Mouse (Mus musculus) midbrain, postnatal 0 days (tissue): ENCODE results near the gene Nlgn3. TPM values are rescaled to one million over a fixed set of nuclear protein-coding genes. Genes with fewer than 3 reads are reported as not detected.

Experiments used
- ATAC-seq: fragments of 200-750 bp; cut with Nextera tagmentation; 2 replicates; pipeline ENCODE4 v1.8.0; 2017; ENCODE audit warnings: moderate number of reproducible peaks, mild to moderate bottlenecking, moderate TSS enrichment, moderate library complexity; ENCODE audit not compliant: low FRiP score
- DNase-seq: peaks from one replicate; pipeline ENCODE4 v3.0.0-alpha.2; 2015; ENCODE audit warnings: low spot score
- H3K27ac ChIP-seq: fragments of 300-500 bp; sonication (generic); 2 replicates; pipeline ENCODE4 v1.5.1; 2014; ENCODE audit warnings: low read depth, mild to moderate bottlenecking, low read length, mixed read lengths
- H3K27me3 ChIP-seq: fragments of 300-500 bp; sonication (generic); 2 replicates; pipeline ENCODE4 v1.6.1; 2014; ENCODE audit warnings: low read length, control low read depth, mixed read lengths; ENCODE audit not compliant: insufficient read depth
- H3K36me3 ChIP-seq: fragments of 300-500 bp; sonication (generic); 2 replicates; pipeline ENCODE4 v1.6.1; 2014; ENCODE audit warnings: low read length, control low read depth, mixed read lengths; ENCODE audit not compliant: insufficient read depth
- H3K4me1 ChIP-seq: fragments of 300-500 bp; sonication (generic); 2 replicates; pipeline ENCODE4 v1.6.1; 2014; ENCODE audit warnings: mild to moderate bottlenecking, control low read depth, antibody characterized with exemption, low read length, mixed read lengths; ENCODE audit not compliant: insufficient read depth
- H3K4me2 ChIP-seq: fragments of 300-500 bp; sonication (generic); 2 replicates; pipeline ENCODE4 v1.6.1; 2014; ENCODE audit warnings: low read depth, mild to moderate bottlenecking, low read length, mixed read lengths; ENCODE audit not compliant: poor library complexity, severe bottlenecking
- H3K4me3 ChIP-seq: fragments of 300-500 bp; sonication (generic); 2 replicates; pipeline ENCODE4 v1.5.1; 2014; ENCODE audit warnings: low read depth, mild to moderate bottlenecking, low read length, moderate library complexity
- H3K9ac ChIP-seq: fragments of 300-500 bp; sonication (generic); replicated peaks from 2 replicates; pipeline ENCODE4 v1.6.1; 2014; ENCODE audit warnings: mild to moderate bottlenecking, low read length, moderate library complexity, mixed read lengths; ENCODE audit not compliant: poor library complexity, severe bottlenecking
- H3K9me3 ChIP-seq: fragments of 300-500 bp; sonication (generic); 2 replicates; pipeline ENCODE4 v1.6.1; 2016; ENCODE audit warnings: low read length, control low read depth
- CTCF ChIP-seq: IDR thresholded peaks from 2 replicates; pipeline ENCODE4 v1.5.1; 2016; ENCODE audit warnings: antibody characterized with exemption, mild to moderate bottlenecking
- WGBS: fragments of 180-500 bp; shearing (Covaris S2); extraction: QIAGEN DNeasy Blood & Tissue Kit; methylation state at CpG from one replicate; pipeline ENCODE4 v1.1.7; 2014; 5-methylcytosine and 5-hydroxymethylcytosine counted together
- polyA plus RNA-seq: library from polyadenylated mRNA; unstranded; fragments of >200 nt; fragmentation: Nextera tagmentation; extraction: Ambion mirVana; gene quantifications from 2 replicates; pipeline ENCODE4 v1.2.1, GENCODE M21; 2015
- total RNA-seq: library from RNA; depleted of rRNA; stranded (reverse); fragments of >200 nt; gene quantifications from 2 replicates; pipeline ENCODE4 v1.2.3, GENCODE M21; 2014

Gene Nlgn3
- total and polyA plus RNA-seq, 2 experiments from 2014 or later, result 84.6 to 188 TPM

GRCm38 (mm10) chrX:101309299-101309698, 10.3 kb downstream of the Nlgn3 start:
- H3K36me3 ChIP-seq, result 0 out of 2 replicates have a peak, but pooled peaks cover 9% of the 10 kb centered on the region
- no peak for TF ChIP-seq CTCF
- H3K4me2 ChIP-seq, result no peak overlapping the region

GRCm38 (mm10) chrX:101313625-101314359, 14.8 kb downstream of the Nlgn3 start:
- Histone ChIP-seq H3K27me3 (no peaks in the 10 kb centered on the region), H3K9me3 (no peaks in the 10 kb centered on the region), H3K4me1 (no peaks in the 10 kb centered on the region), H3K4me2 (no peak overlapping the region), H3K9ac (no peak overlapping the region), H3K27ac (no peak overlapping the region), H3K36me3 (0 out of 2 replicates have a peak, but pooled peaks cover 8% of the 10 kb centered on the region), H3K4me3 (no peak overlapping the region)
- WGBS, result 18% methylated on average over 6 of the region's 6 CpGs
- DNase-seq, result peak; percentile 66
- TF ChIP-seq CTCF, result no peak
- peak; percentile 44 for ATAC-seq

More at GRCm38 (mm10) chrX:101309299-101309698, 10.3 kb downstream of the Nlgn3 start:
- DNase-seq (no peak), ATAC-seq (no peak)
- no peak overlapping the region for H3K27ac ChIP-seq
- no peak overlapping the region for H3K4me3 ChIP-seq
- H3K27me3 ChIP-seq, result no peaks in the 10 kb centered on the region
- H3K9me3 ChIP-seq, result no peaks in the 10 kb centered on the region
- no peaks in the 10 kb centered on the region for H3K4me1 ChIP-seq
- 86% methylated on average over 5 of the region's 5 CpGs for WGBS
- no peak overlapping the region for H3K9ac ChIP-seq

- no peak for ATAC-seq
- 92% methylated on average over 12 of the region's 12 CpGs for WGBS
- Histone ChIP-seq H3K27ac (no peak overlapping the region), H3K4me1 (no peaks in the 10 kb centered on the region), H3K4me2 (no peak overlapping the region), H3K36me3 (peaks cover 12% of the 10 kb centered on the region), H3K9ac (no peak overlapping the region), H3K27me3 (no peaks in the 10 kb centered on the region), H3K9me3 (no peaks in the 10 kb centered on the region), H3K4me3 (no peak overlapping the region)
- DNase-seq, result no peak
- no peak for TF ChIP-seq CTCF
Measured at GRCm38 (mm10) chrX:101319775-101320174, 20.8 kb downstream of the Nlgn3 start.

GRCm38 (mm10) chrX:101325989-101326899, 27.3 kb downstream of the Nlgn3 start:
- Histone ChIP-seq H3K4me2 (no peak overlapping the region), H3K4me3 (no peak overlapping the region), H3K27ac (no peak overlapping the region), H3K9me3 (no peaks in the 10 kb centered on the region), H3K27me3 (no peaks in the 10 kb centered on the region), H3K9ac (no peak overlapping the region), H3K4me1 (no peaks in the 10 kb centered on the region), H3K36me3 (peaks cover 2% of the 10 kb centered on the region; the same call in 1 of the 2 replicates)
- TF ChIP-seq CTCF, result no peak
- ATAC-seq, result no peak
- WGBS, result 57% methylated on average over 8 of the region's 8 CpGs
- no peak for DNase-seq

- 23% methylated on average over 10 of the region's 10 CpGs for WGBS
- H3K9me3 ChIP-seq, result no peaks in the 10 kb centered on the region
- peak overlapping the region; percentile 47; the same call in 1 of the 2 replicates for H3K27ac ChIP-seq
- H3K4me3 ChIP-seq, result no peak overlapping the region
- H3K4me1 ChIP-seq, result no peaks in the 10 kb centered on the region
- no peak overlapping the region for H3K9ac ChIP-seq
- peak; percentile 75 for DNase-seq
- H3K36me3 ChIP-seq, result no peaks in the 10 kb centered on the region
- no peak overlapping the region for H3K4me2 ChIP-seq
- no peak for ATAC-seq
- peak; percentile 85 for TF ChIP-seq CTCF
- no peaks in the 10 kb centered on the region for H3K27me3 ChIP-seq
Measured at GRCm38 (mm10) chrX:101329372-101330028, 30.5 kb downstream of the Nlgn3 start.
